Mouse (Mus musculus): ENCODE results near the gene Xab2. TPM values are rescaled to one million over a fixed set of nuclear protein-coding genes. Genes with fewer than 3 reads are reported as not detected.

The Xab2 gene
- total RNA-seq (2021) = 10 to 100 TPM; 34.8 to 36.8 TPM
- 40.7 and 40.9 TPM in 2 replicates for polyA plus RNA-seq (2012; rRNA removed)
- long read RNA-seq, transcript Xab2-201 (19 exons, 2,677 nt) = major isoform, 35 of 41 reads
- long read RNA-seq, partial matches to known transcripts = 3 of 41 reads
- long read RNA-seq, other reads (novel, unspliced or antisense) = 3 of 41 reads

DNA sequence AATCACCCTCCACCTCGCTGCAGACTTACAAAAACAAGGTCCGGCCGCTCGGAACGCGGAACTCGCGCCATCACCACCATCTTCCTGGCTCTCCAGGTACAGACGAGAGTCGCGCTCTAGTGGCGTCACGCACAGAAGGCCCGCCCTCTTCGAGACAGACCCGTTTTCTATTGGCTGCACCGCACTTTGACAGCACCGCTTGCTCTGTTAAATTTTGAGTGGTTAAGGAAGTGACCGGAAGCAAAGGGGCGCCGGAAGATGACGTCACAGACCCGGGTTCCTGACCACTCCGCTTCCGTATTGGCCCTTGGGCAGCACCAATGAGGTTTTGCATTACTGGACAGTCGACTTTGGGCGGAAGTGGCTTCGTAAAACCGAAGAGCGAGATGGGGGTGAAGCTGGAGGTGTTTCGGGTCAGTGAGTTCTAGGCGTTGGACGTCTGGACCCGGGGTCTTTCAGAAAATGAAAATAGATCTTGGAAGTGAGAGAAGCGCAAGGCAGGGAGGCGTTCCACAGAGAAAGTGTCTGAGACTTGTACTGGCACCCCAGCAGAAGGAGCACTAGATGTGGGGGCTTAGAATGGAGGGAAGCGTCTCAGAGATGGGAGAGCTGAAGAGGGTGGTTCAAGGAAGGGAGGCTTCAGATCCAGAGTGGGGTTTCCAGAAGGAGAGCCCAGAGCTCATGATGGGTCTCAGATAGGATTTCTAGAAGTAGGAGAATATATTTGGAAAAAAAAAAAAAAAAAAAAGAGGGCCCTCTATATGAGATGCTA lies at the start of gene Xab2, which contains the start of gene Pet100:
TSS of gene Xab2 (minus strand) at position 118 of the 772 bp plus-strand sequence.
TSS of gene Pet100 (plus strand) at position 350 of the 772 bp plus-strand sequence.
- DNase-seq = peak; percentile 99

DNA sequence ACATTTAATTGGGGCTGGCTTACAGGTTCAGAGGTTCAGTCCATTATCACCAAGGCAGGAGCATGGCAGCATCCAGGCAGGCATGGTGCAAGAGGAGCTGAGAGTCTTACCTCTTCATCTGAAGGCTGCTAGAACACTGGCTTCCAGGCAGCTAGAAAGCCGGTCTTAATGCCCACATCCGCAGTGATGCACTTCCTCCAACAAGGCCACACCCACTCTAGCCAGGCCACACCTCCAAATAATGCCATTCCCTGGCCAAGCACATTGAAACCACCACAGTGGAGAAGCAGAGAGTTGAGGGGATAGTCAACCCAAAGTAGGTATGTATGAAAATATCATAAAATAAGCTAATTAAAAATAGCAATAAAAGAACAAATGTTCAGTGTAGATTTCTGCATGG lies 49.3 kb upstream of the Xab2 start:
- DNase-seq = no peak

DNA sequence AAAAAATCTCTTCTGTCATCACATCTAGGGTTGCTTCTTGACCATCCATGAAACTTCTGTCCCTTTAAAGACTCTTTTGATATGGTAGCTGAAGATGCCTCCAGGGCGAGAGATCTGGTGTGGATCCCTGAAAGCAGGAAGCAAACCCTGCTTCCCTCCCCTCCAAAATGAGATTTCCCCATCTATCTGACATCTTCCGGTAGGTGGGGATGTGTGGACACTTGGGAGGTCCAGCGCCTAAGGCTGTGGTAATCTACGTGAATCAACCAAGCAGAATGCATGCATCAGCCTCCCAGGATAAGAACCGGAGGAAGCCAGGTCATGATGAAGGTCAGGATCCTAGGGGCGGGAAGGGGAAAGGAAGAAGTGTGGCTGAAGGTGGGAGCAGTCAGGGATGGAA lies 44.4 kb upstream of the Xab2 start, which contains the start of gene Mcemp1:
TSS of gene Mcemp1 (plus strand) at position 248 of the 400 bp plus-strand sequence.
- DNase-seq = no peak

DNA sequence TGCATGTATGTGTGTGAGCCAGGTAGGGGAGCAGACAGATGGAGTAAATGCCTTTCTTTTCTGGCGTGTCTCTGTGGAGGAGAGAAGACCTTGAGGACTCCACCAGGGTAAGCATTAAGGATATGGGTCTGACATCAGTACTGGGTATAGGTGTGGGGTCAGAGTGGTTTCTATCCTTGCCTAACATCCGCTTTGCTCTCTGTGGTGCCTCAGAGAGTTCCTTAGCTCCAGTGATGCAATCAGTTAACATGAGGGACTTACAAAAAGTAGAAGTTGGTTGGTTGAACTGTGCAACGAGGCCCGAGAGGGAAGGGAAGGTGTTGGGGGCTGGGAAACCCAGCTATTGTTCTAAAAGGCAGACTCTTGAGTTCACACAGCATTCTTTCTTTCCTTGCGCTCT lies 43.3 kb upstream of the Xab2 start:
- DNase-seq = no peak

DNA sequence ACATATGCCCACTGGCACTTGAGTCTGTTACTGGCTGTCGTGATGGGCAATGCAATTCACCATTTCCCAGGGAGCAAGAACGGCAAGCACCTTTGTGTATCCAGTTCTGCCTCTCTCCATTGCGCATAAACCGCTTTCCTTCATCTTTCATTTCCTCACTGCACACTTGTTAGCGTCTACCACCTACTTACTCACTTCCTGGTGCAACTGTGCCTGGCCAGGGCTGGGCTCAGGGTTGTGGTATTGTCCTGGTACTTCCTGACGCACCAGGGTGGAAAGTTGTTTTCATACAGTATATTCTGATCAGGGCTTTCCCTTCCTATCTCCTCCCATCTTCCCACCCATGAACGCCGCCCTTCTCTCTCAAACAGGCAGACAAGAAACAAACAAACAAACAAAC lies 39.8 kb upstream of the Xab2 start:
- DNase-seq = no peak

DNA sequence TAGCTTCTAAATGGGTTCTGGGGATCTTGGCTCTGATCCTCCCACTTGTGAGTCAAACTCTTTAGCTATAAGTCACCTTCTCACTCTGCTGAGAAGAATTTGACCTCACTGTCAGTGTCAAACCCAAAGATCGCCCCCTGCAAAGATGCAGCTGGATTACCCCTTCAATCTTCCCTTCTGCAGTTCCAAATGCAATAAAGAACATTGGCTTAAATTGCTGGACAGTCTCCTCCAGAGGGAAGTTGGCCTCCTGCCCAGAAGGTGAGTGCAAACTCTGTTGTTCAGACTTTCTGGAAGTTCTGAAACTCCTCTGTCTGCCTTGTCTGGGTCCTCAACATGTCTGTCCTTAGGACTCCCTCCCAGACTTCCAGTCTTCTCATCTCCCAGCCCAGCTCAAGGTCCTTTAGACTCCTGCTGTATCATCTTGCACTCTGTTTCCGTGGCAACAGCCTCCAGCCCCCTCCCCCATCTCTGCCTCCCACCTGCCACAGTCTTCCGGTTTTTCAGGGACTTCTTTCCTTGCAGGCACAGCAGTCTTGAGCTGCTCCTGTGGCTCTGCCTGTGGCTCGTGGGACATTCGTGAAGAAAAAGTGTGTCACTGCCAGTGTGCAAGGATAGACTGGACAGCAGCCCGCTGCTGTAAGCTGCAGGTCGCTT lies 35.7 kb upstream of the Xab2 start:
- DNase-seq = no peak

DNA sequence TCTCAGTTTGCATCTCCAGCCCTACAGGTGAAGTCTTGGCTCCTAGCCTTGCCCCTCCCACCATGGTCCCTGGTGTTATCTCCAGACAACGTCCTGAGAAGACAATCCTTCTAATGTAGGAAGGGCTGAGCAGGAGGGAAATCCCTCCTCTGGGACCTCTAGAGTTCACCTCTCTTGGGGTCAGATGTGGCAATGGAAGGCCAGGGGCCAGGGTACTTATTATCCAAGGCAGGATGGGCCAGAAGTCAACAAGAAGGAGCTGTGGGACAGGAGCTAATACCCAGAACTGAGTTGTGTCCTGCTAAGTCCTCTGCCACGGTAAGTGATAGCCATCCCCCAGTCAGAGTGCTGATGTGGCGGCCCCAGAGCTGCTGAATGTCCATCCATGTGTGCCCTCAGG lies 34.4 kb upstream of the Xab2 start, which contains the start of gene Retn:
TSS of gene Retn (plus strand) at position 245 of the 400 bp plus-strand sequence.
- peak; percentile 37 for DNase-seq

DNA sequence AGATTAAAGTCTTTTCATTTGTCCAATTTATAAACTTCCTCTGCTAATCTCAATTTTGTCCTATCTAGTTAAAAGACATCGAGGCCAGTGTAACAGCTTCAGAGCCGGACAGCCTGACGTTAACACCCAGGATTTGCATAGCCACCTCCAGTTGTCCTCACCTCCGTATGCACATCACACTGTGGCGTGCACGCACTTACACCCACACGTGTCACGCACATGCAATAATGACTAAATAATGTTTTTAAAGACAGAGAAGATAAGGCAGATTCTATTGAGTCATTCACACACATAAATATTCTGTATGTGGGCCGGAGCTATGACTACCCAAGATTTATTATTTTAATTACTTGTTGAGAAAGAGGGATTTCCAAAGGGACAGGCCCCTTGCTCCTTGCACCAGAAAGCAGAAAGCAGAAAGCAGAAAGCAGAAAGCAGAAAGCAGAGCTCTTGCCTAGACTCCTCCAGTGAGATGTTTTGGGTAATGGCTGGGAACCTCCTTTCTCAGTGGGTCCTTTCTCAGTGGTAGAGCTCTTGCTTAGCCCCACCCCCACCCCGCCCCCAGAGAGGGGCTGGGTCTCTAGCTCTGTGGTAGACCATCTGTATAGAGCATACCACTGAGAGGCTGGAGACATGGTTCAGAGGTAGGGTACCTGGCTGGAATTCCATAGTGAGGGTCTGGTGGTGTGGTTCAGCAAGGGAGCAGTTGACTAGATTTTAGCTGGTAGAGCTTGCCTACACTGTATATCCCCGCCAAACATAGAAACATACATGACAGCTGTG lies 33.8 kb upstream of the Xab2 start:
- DNase-seq = no peak

DNA sequence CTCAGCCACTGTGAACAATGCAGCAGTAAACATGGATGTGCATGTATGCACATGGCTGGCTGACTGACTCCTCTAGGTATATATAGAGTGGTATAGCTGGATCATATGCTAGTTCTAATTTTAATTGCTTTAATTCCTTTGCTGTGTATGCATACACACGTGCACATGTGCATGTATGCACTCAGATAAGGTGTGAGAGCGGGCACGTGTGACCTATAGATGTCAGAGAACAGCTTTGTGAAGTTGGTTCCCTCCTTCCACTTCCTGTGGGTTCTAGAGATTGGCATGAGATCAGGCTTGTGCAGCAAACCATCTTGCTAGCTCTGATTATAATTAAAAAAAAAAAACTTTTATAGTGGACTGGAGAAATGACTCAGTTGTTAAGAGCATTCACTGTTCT lies 31.7 kb upstream of the Xab2 start:
- no peak for DNase-seq

DNA sequence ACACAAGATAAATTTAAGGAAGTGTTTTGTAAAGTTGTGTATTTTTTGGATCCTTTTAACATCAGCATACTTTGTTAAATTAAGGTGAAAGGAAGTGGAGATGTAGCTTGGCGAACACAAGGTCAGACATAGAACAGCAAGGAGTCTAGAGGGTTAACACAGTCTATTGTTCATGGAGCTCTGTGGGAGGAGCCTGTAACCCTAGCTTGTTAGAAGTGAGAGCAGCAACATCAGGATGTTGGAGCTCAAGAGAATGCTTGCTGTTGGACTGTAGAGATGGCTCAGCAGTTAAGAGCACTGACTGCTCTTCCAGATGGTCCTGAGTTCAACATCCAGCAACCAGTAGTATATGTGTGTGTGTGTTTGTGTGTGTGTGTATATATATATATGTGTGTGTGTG lies 27.9 kb upstream of the Xab2 start:
- DNase-seq = no peak

DNA sequence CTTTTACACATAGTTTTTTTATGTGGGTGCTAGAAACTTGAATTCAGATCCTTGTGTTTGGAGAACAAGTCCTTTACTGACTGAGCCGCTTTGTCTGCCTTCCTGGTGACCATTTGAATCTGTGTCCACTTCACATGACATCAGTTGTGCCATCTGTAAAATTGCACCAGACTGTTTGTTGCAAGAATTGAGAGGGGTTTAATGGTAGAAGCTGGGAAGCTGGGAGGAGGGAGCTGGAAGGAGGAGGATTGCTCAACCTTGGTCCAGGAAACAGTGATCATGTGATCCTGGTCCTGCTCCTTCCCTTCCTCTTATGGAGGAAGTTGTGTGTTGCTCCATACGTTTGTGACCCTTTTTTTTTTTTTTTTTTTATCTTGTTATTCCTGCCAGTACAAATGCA lies 27.2 kb upstream of the Xab2 start:
- no peak for DNase-seq

DNA sequence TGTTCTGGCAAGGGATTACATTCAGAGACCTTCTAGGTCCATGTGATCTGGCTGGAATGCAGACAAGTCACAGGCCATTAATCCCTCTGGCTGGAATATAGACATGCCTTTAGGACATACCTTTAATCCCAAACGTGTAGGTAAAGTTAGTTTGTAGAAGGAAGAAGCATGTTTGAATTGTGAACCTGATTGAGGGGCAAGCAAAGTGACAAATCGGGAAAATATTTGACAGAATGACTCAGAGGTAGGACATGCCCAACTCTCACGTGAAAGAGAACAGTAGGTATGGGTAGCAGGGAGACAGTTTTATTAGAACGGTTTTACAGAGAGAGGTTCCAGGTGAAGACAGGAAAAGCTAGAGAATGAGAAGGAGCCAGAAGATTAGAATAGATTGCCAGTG lies 26.4 kb upstream of the Xab2 start:
- no peak for DNase-seq

DNA sequence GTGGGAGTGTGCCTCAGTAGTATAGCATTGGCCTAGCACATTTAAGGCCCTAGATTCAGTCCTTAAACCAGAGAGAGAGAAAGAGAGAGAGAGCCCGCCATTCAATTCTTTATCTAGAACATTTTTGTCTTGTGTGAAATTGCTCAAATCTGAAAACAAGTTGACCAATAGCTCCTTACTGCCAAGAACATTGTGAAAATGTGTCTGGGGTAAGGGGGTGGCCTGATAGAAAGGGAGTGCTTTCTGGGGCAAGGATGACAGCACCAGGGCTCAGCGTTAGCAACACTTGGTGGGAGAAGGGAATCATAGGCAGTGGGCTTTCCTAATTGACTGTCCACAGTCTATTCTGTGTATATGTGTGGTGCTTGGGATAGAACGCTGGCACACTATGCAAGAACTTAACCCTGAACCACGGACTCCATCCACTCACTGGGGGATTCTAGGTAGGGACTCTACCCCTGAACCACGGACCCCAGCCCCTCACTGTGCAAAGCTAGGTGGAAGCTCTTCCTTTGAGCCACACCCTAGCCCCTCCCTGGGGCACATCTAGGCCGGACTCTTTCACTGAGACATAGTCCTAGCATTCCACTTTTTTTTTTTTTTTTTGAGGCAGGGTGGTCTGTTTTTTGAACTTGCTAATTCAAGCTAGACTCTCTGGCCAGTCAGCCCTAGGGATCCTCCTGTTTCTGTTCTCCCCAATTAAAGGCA lies 25.9 kb upstream of the Xab2 start:
- DNase-seq = peak; percentile 35

DNA sequence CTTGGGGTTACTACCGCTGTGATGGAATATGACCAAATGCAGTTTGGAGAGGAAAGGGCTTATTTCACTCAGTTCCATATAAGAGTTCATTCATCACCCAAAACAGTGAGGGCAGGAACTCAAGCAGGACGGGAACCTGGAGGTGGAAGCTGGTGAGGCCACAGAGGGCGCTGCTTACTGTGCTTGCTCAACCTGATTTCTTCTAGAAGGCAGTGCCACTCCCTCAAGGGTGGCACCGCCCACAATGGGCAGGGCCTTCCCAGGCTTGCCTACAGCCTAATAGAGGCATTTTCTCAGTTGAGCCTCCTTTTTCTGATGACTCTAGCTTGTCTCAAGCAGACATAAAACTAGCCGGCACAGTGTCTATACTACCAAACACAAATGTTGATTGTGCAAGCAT lies 24.7 kb upstream of the Xab2 start:
- DNase-seq = peak; percentile 74

DNA sequence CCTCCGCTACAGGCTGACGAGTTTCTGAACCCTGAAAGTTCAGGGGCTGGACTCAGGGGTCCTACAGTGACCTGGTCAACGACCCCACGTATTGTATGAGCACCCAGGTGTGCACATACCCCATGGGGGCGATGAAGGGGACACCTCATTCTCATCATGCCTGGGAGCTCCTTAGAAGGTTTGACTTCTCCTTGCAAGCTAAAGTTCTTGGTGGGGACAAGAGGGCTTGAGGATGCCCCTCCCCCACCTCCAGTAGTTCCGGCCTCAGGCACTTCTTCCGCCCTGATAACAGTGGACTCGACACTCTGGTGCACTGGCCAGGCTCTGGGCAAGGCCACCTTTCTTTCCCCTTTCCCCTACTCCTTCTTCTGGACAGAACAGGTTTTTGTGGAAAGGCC lies 10.4 kb upstream of the Xab2 start:
- no peak for DNase-seq

DNA sequence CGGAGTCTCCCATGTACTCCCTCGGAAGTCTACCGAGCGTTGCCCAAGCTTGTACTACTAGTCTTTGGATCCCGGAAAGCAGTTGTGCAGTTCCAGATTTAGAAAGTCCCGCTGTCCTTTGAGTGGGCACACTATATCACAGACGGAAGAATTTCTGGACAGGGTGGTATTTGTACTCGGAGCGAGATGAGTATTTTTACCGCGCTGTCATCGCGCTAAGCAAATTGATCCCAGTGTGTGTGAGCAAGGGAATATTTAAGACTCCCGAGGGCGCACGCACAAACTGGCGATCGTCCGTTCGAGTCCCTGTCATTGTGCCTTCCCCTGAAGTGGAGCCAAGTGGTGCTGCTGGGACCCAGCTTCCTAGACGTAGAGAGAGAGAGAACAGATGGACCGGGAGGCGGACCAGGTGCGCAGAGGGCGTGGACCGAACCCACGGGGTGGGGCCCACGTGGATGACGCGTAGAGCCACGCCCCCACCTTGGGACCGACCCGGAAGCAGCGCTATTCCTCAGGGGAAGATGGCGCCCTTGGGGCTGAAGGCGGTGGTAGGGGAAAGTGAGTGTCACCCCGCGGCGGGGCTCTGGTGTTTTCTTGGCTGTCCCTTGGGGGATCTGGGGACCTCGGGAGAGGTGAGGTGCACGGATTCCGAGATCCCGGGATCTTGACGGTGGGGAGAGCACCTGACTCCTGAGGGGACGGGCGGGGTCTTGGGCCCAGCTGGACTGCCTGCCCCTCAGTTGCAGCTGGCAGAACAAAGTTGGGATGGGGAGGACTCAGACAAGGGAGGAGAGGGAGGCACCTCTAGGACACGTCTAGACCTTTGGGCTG lies 9.7 kb upstream of the Xab2 start, which contains the start of gene Stxbp2:
TSS of gene Stxbp2 (plus strand) at position 309 of the 831 bp plus-strand sequence.
- DNase-seq = peak; percentile 86

DNA sequence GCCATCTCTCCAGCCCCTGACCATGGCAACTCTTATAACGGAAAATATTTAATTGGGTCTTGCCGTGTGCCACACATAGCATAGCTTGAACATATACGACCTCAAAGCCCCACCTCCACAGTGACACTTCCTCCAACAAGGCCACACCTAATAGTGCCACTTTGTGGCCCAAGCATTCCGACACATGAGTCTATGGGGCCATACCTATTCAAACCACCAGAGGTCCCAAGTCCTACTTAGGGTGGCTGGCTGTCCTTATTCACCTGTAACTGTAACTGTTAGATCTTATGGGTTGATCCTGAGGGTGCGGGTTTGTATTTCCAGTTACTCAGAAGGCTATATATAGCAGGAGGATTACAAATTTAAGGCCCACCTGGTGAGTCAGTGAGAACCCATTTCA lies 6.9 kb upstream of the Xab2 start:
- no peak for DNase-seq

DNA sequence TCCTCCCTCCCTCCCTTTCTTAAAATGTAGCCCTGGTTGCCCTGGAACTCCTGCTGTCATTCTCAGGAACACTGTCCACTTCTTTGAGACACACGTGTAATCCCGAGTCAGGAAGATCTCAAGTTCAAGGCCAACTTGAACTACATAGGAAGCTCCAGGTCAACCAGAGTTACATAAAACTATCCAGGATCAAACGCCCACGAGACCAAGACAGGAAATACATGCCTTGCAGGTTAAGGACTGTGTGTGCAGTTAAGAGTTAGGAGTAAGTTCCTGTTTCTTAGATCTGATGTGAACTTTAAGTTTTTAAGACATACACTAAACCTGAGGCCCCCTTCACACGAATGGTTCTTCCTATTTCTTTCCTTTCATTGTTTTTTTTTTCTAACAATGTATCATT lies 5.9 kb upstream of the Xab2 start:
- no peak for DNase-seq

DNA sequence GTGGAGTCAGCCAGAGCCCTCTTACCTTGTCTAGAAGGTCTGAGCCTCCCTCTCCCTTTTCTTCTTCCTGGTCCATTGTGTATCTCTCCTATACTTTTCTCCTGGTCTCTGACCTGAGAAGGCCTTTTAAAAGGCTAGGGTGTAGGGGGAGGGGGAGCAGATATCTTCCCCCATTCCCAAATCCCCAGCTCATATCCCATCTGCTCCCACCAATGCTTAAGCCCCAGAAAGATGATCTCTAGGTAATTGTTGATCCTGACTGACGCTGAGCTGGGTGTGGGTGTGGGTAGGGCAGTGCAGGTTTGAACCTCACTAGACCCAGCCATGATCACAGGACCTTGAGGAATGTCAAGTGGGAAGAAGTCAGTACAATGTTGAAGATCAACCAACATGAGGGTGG lies 4.3 kb upstream of the Xab2 start, which contains the start of gene Pcp2:
TSS of gene Pcp2 (minus strand) at position 101 of the 400 bp plus-strand sequence.
- no peak for DNase-seq

DNA sequence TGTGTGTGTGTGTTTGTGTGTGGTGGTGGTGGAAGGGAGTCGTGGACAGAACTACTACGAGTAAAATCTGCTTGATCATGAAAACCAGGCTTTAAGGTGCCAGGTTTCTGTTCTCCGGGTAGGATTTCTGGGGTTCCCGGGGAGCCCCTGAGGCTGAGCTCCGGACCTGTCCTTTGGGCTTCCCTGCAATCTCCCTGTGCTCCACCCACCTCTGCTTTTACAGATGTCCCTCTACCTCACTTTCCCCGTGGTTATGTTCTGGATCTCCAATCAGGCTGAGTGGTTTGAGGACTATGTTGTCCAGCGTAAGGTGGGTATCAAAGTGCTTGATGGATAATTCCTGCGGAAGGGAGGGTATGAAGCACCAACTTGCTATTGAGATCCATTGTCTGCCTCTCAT lies 1.0 kb upstream of the Xab2 start:
- DNase-seq = no peak

DNA sequence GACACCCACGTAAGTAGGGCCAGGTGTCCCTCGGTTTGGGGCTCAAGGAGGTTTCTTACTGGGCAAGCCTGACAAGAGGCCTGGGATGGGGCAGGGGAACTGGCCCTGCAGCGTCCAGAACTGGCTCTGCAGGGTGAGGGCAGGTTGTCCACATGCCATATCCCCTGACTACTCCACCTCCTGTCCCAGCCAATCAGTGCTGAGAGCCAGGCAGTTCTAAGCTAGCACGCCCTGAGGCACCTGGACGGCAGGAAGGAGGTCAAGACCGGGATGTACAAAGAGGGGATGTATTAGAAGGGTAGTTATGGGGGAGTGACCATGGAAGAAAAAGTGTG lies 11.3 kb downstream of the Xab2 start:
- DNase-seq = no peak
